Mouse (Mus musculus): ENCODE measurements at regions not wholly inside any gene's neighbourhood (a gene's known extent, or its start where the extent isn't known, plus 50 kb on each side); places are given as distances from the start of the nearest gene placed in this dataset.

DNA sequence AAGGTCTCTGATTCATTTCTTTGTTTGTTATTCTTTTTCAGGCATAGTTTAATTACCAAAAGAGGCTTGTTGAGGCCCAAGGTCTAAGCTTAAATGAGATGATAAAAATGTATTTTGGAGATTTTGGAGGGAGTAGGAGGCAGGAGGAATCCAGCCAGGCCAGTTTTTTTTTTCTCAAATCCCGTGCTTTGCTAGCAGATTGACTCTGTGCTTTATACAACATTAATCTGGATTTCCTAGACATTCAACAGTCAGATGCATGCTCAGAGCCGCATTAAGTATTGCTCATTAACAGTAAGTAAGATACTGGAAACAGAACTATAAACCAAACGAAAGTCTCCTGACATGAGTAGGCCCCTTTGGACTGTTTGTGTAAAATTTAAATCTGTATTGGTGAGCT is 662.9 kb upstream of the Nrsn1 start:
- H3K27me3 ChIP-seq (replicated peaks), result no peaks in the 10 kb centered on the region
- H3K4me3 ChIP-seq (replicated peaks), result no peak overlapping the region
- H3K9me3 ChIP-seq, result no peaks in the 10 kb centered on the region
- no peak overlapping the region for H3K9ac ChIP-seq
- H3K27ac ChIP-seq, result peak overlapping the region; percentile 74
- no peaks in the 10 kb centered on the region; the same call in 1 of the 2 replicates for H3K4me1 ChIP-seq
- no peak for ATAC-seq (ENCODE audit: insufficient read depth, low FRiP score, low read depth)
- WGBS, result 13% methylated on average over 3 of the region's 3 CpGs
- no peak overlapping the region for H3K4me2 ChIP-seq
- H3K36me3 ChIP-seq, result no peaks in the 10 kb centered on the region

DNA sequence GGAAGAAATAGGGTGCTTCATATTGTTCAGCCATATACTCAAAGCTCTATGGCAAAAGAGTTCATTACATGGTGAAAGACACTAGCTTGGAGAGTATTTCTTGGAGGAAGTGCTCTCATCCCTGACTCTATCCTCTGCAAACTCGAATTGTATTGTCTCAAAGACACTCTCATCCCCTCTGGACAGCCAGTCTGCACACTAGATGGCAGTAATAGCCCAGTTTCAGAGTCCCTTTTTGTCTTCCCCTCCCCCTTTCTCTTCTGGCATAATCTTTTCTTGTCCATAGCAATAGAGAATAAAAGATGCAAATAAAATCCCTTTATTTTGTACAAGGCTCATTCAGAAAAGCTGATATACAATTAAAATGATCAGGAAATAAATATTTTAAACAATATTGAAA is 662.5 kb upstream of the Nrsn1 start:
- H3K27me3 ChIP-seq (replicated peaks), result no peaks in the 10 kb centered on the region
- no peaks in the 10 kb centered on the region for H3K9me3 ChIP-seq
- no peak overlapping the region for H3K9ac ChIP-seq
- H3K36me3 ChIP-seq, result no peaks in the 10 kb centered on the region
- WGBS, result 0% methylated on average over 1 of the region's 1 CpGs
- no peak overlapping the region for H3K4me3 ChIP-seq (replicated peaks)
- no peaks in the 10 kb centered on the region; the same call in 1 of the 2 replicates for H3K4me1 ChIP-seq
- peak; percentile 53; the same call in 1 of the 2 replicates for ATAC-seq (ENCODE audit: insufficient read depth, low FRiP score, low read depth)
- no peak overlapping the region for H3K4me2 ChIP-seq
- 0 out of 2 replicates have a peak overlapping the region, but pooled peaks have one; percentile 22 for H3K27ac ChIP-seq

DNA sequence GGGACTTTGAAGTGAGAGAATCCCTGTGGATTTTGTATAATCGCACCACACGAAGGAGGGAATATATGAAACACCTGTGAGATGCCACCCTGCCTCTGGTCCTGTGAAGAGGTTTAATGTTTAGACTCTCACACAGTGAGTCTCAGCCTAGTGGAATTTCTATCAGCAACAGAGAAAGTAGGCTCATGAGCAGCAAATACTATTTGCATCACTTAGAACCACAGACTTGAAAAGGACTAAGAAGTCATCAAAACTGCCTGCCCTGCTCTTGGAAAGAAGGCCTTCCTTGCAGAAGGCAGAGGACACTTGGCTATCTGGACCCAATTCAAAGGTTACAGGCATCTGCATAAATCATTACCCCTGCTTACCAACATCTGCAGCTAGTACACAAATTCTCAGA is 662.1 kb upstream of the Nrsn1 start:
- H3K9ac ChIP-seq, result no peak overlapping the region
- no peak for ATAC-seq (ENCODE audit: insufficient read depth, low FRiP score, low read depth)

DNA sequence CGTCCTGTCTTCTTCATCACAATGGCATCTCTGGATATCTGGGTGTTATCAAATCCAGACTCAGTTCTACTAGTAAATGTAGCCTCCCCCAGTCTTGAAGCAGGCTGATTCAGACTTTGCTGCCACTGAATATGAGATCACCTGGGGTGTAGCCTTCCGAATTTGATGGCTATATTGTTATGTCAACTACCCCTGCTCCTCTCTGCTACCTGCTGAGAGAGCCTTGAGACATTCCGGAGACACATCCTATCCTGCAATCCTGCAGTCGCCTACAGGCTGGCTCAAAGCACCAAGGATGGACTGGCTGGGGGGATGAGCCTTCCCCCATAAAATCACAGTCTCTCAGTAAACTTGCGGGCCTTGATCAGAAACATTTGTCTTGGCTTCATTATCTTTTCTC is 655.4 kb upstream of the Nrsn1 start:
- WGBS, result 91% methylated on average over 5 of the region's 5 CpGs
- H3K9ac ChIP-seq, result no peak overlapping the region
- H3K36me3 ChIP-seq, result no peaks in the 10 kb centered on the region
- H3K4me1 ChIP-seq, result no peaks in the 10 kb centered on the region
- H3K27me3 ChIP-seq (replicated peaks), result no peaks in the 10 kb centered on the region
- H3K4me3 ChIP-seq (replicated peaks), result no peak overlapping the region
- no peak for ATAC-seq (ENCODE audit: insufficient read depth, low FRiP score, low read depth)
- no peak overlapping the region for H3K27ac ChIP-seq
- no peaks in the 10 kb centered on the region for H3K9me3 ChIP-seq
- no peak overlapping the region for H3K4me2 ChIP-seq

More for the DNA sequence above, 662.1 kb upstream of the Nrsn1 start:
- no peak overlapping the region for H3K4me3 ChIP-seq (replicated peaks)
- H3K27ac ChIP-seq, result 0 out of 2 replicates have a peak overlapping the region, but pooled peaks have one; percentile 22
- no peaks in the 10 kb centered on the region; the same call in 1 of the 2 replicates for H3K4me1 ChIP-seq
- no peak overlapping the region for H3K4me2 ChIP-seq
- H3K9me3 ChIP-seq, result no peaks in the 10 kb centered on the region
- no peaks in the 10 kb centered on the region for H3K27me3 ChIP-seq (replicated peaks)
- H3K36me3 ChIP-seq, result no peaks in the 10 kb centered on the region
- WGBS, result 68% methylated on average over 2 of the region's 2 CpGs

DNA sequence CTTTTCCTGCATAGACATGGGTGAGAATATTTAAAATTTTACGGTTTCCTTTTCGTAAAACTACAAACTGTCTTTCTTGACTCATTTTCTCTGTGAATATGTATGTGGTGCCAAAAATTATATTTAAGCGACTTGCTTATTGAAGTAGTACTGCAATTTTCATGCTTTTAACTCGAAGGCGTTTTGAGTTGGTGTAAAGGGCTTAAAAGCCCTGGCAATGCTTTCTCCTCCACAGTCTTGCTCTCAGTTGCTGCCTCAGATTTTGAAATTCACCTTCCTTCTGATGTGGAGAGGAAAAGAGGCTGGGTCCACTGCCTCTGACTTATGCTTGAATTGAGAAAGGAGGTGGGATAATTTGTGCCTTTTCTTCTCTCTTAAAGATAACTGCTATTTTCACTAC is 629.6 kb upstream of the Nrsn1 start:
- no peak overlapping the region for H3K9ac ChIP-seq
- ATAC-seq (ENCODE audit: insufficient read depth, low FRiP score, low read depth), result no peak
- no peak overlapping the region for H3K4me2 ChIP-seq
- H3K4me1 ChIP-seq, result no peaks in the 10 kb centered on the region
- WGBS, result 83% methylated on average over 5 of the region's 5 CpGs
- no peak overlapping the region for H3K27ac ChIP-seq
- no peak overlapping the region for H3K4me3 ChIP-seq (replicated peaks)
- H3K9me3 ChIP-seq, result no peaks in the 10 kb centered on the region
- H3K36me3 ChIP-seq, result no peaks in the 10 kb centered on the region
- H3K27me3 ChIP-seq (replicated peaks), result no peaks in the 10 kb centered on the region

DNA sequence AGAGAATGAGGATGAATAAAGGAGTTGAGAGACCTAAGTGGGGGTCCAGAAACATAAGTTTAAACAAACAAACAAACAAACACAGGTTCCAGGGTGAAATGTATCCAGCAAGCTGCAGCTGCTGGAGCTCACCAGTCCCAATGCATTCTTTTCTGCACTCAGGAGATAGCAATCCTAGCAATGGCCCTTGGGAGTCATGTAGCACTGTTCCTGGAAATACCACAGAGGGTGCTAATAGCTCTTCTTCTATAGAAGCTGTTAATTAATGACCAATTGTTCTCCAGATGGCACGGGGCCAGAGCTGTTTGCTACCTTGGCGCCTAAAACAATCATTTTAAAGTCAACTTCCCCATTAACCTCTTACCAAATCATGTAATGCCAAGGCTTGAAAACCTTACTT is 622.8 kb upstream of the Nrsn1 start:
- no peak overlapping the region for H3K27ac ChIP-seq
- WGBS, result 25% methylated on average over 2 of the region's 2 CpGs
- no peak overlapping the region for H3K4me3 ChIP-seq (replicated peaks)
- no peaks in the 10 kb centered on the region for H3K4me1 ChIP-seq
- no peaks in the 10 kb centered on the region for H3K36me3 ChIP-seq
- H3K9me3 ChIP-seq, result no peaks in the 10 kb centered on the region
- ATAC-seq (ENCODE audit: insufficient read depth, low FRiP score, low read depth), result no peak
- H3K4me2 ChIP-seq, result no peak overlapping the region
- H3K27me3 ChIP-seq (replicated peaks), result no peaks in the 10 kb centered on the region
- H3K9ac ChIP-seq, result no peak overlapping the region

DNA sequence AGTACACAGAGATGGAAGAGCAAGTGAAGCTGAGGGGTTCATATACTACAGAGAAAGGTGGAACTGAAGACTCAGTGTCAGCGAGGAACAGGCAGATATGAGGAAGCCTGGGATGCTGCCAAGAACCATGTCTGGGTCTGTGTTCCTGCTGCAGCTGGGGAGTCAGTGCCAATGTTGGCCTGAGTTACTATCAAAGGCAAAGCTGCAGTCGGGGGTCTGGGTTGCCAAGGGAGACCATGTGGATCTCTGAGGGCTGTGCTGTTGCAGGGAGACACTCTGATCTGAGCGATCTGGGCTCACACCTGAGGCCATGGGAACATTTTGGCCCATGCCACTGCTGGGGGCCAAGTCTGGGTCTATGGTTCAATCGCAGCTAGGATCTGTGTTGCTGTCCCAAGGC is 612.5 kb upstream of the Nrsn1 start:
- 81% methylated on average over 4 of the region's 4 CpGs for WGBS
- H3K9ac ChIP-seq, result no peak overlapping the region
- no peak overlapping the region for H3K4me2 ChIP-seq
- ATAC-seq (ENCODE audit: insufficient read depth, low FRiP score, low read depth), result no peak
- no peaks in the 10 kb centered on the region for H3K4me1 ChIP-seq
- no peak overlapping the region for H3K4me3 ChIP-seq (replicated peaks)
- no peaks in the 10 kb centered on the region for H3K36me3 ChIP-seq
- no peaks in the 10 kb centered on the region for H3K9me3 ChIP-seq
- no peaks in the 10 kb centered on the region for H3K27me3 ChIP-seq (replicated peaks)
- H3K27ac ChIP-seq, result no peak overlapping the region

DNA sequence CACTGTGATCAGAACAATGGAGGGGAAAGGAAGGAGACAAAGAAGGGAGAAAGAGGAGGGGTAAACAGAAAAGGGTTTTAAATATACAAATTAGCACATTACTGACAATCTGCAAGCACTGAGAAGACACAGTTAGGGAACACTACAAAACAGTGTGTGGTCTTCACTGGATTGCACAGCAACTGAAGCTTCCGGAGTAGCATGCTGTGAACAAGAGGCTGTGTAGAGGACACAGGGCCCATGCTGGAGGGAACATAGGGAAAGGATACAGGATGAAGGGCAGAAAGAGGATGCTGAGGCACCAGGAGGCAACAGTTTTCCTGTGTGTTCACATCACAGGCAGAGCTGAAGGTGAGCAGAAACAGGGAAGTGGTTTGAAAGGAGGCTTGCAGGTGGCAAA is 598.6 kb upstream of the Nrsn1 start:
- H3K9ac ChIP-seq, result no peak overlapping the region
- no peaks in the 10 kb centered on the region for H3K27me3 ChIP-seq (replicated peaks)
- 79% methylated on average over 1 of the region's 1 CpGs for WGBS
- H3K4me1 ChIP-seq, result no peaks in the 10 kb centered on the region
- no peak for ATAC-seq (ENCODE audit: insufficient read depth, low FRiP score, low read depth)
- H3K4me2 ChIP-seq, result no peak overlapping the region
- H3K9me3 ChIP-seq, result no peaks in the 10 kb centered on the region
- H3K4me3 ChIP-seq (replicated peaks), result no peak overlapping the region
- H3K27ac ChIP-seq, result no peak overlapping the region
- no peaks in the 10 kb centered on the region for H3K36me3 ChIP-seq

DNA sequence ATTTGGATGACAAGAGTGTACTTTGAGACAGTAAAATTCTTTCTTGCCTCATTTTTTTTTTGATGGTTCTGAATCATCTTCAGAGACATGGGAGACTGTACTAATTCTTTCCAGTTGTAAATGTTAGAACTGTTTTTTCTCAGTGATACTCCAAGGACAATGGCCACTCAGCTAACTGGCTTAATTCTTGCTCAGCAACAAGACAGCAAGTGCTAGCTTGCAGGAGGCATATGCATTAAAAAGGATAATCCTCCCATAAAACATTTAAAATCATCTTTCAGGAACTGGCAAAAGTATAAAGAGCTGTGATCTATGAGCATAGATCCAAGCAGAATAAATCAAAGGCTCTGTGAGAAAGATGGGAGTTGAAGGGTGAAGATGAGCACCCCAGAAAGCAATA is 587.9 kb upstream of the Nrsn1 start:
- Histone ChIP-seq H3K36me3 (no peaks in the 10 kb centered on the region), H3K4me3 (replicated peaks) (no peak overlapping the region), H3K27ac (no peak overlapping the region), H3K4me2 (no peak overlapping the region), H3K4me1 (no peaks in the 10 kb centered on the region), H3K9me3 (no peaks in the 10 kb centered on the region), H3K9ac (no peak overlapping the region), H3K27me3 (replicated peaks) (no peaks in the 10 kb centered on the region)
- ATAC-seq (ENCODE audit: insufficient read depth, low FRiP score, low read depth), result no peak

DNA sequence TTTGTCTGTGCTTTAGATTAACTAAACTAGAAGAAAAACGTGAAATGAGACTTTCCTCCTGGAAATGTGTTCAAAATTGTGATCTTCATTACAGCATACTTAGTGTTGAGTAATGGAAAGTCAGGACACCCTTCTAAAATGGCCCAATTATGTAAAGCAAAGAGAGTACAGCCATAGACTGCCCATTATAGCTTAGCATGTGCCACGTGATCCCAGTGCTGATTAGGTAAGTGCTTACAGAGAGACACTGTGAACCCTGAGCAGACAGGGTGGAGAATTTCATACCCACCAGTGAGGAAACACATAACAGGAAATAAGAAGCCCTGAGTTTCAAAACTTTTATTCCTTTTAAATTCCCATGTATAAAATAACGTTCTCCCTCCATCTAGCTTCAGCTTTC is 587.3 kb upstream of the Nrsn1 start:
- WGBS, result 62% methylated on average over 3 of the region's 3 CpGs
- no peaks in the 10 kb centered on the region for H3K36me3 ChIP-seq
- H3K27me3 ChIP-seq (replicated peaks), result no peaks in the 10 kb centered on the region
- no peak overlapping the region for H3K4me2 ChIP-seq
- H3K4me3 ChIP-seq (replicated peaks), result no peak overlapping the region
- no peak for ATAC-seq (ENCODE audit: insufficient read depth, low FRiP score, low read depth)
- H3K9ac ChIP-seq, result no peak overlapping the region
- no peak overlapping the region for H3K27ac ChIP-seq
- H3K9me3 ChIP-seq, result no peaks in the 10 kb centered on the region
- H3K4me1 ChIP-seq, result no peaks in the 10 kb centered on the region

DNA sequence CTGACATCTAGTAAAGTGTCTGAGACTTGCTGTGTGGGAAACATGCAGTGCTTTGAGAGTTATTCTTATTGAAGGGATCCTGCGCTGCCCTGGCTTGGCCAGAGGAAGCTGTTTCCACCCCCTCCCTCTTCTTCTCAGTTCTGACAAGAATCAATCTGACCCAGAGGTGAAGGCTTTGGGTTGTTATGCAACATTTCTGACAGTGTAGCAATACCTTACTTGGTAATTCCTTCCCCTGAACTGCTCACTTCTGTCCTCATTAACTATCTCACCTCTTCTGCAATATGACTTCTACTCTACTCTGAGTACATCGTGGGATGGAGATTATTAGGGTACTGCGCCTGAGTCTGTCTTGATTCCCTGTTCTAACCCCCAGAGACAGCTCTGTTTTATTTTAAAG is 586.8 kb upstream of the Nrsn1 start:
- Histone ChIP-seq H3K9ac (no peak overlapping the region), H3K36me3 (no peaks in the 10 kb centered on the region), H3K4me1 (no peaks in the 10 kb centered on the region), H3K4me3 (replicated peaks) (no peak overlapping the region), H3K4me2 (no peak overlapping the region), H3K27me3 (replicated peaks) (no peaks in the 10 kb centered on the region), H3K9me3 (no peaks in the 10 kb centered on the region), H3K27ac (no peak overlapping the region)
- WGBS, result 86% methylated on average over 3 of the region's 3 CpGs
- no peak for ATAC-seq (ENCODE audit: insufficient read depth, low FRiP score, low read depth)

DNA sequence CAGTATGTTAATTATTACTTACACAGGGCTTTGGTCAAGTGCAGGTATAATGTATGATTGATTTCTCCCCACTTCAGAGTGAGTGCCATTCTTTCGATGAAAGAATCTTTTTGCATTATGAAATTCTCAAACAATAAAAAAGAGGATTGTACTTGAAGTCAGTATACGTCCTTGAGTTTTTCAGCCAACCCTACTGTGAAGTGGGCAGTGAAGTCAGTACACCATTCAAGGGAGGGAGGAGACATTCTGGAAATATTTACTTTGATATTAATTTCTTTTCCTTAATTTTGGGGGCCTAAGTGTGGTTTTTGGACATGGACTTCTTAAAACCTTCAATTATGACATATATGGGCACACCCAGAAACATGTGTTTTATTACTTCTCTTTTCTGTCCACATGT is 586.2 kb upstream of the Nrsn1 start:
- no peak overlapping the region for H3K4me2 ChIP-seq
- no peak overlapping the region for H3K4me3 ChIP-seq (replicated peaks)
- H3K9ac ChIP-seq, result no peak overlapping the region
- no peaks in the 10 kb centered on the region for H3K27me3 ChIP-seq (replicated peaks)
- no peaks in the 10 kb centered on the region for H3K4me1 ChIP-seq
- 77% methylated on average over 2 of the region's 2 CpGs for WGBS
- H3K9me3 ChIP-seq, result no peaks in the 10 kb centered on the region
- H3K27ac ChIP-seq, result no peak overlapping the region
- H3K36me3 ChIP-seq, result no peaks in the 10 kb centered on the region
- no peak for ATAC-seq (ENCODE audit: insufficient read depth, low FRiP score, low read depth)

DNA sequence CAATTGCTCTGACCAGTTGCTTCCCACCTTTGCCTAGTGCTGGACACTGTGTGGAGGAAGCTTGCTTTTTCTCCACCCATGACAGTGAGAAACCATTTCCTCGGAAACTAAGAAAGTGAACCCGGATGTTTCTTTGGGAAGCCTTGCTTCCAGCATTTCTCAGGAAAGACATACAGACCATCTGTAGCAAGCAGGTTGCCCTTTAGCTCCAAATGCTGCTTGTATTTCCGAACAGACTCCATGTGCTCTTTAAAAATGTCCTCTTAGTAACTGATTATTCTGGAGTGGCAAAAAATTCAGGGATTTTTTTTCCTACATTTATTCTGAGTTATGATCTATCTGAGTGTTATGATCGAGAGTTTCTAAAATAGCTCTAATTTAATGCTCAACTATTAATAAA is 577.9 kb upstream of the Nrsn1 start:
- Histone ChIP-seq H3K27me3 (replicated peaks) (no peaks in the 10 kb centered on the region), H3K4me2 (no peak overlapping the region), H3K36me3 (no peaks in the 10 kb centered on the region), H3K4me3 (replicated peaks) (no peak overlapping the region), H3K27ac (no peak overlapping the region), H3K9me3 (no peaks in the 10 kb centered on the region), H3K9ac (no peak overlapping the region), H3K4me1 (no peaks in the 10 kb centered on the region)
- ATAC-seq (ENCODE audit: insufficient read depth, low FRiP score, low read depth), result no peak
- 76% methylated on average over 4 of the region's 4 CpGs for WGBS
